Mouse (Mus musculus) testis, adult 2 months (tissue): ENCODE measurements around the gene Mccc2. TPM values are rescaled to one million over a fixed set of nuclear protein-coding genes. Genes with fewer than 3 reads are reported as not detected.

Experiments used
- H3K27ac ChIP-seq: fragments of 200-500 bp; 2 replicates; pipeline ENCODE4 v1.5.1; 2012; ENCODE audit warnings: low read depth, low read length; ENCODE audit not compliant: control insufficient read depth, insufficient read depth
- H3K27me3 ChIP-seq: fragments of 200-500 bp; 2 replicates; pipeline ENCODE4 v1.6.1; 2012; ENCODE audit warnings: mild to moderate bottlenecking, low read length, moderate library complexity; ENCODE audit not compliant: control insufficient read depth, insufficient read depth
- H3K36me3 ChIP-seq: fragments of 200-500 bp; 2 replicates; pipeline ENCODE4 v1.6.1; 2012; ENCODE audit warnings: mild to moderate bottlenecking, low read length; ENCODE audit not compliant: control insufficient read depth, insufficient read depth
- H3K4me1 ChIP-seq: fragments of 200-500 bp; 2 replicates; pipeline ENCODE4 v1.6.1; 2012; ENCODE audit warnings: low read length; ENCODE audit not compliant: control insufficient read depth, insufficient read depth
- H3K4me3 ChIP-seq: fragments of 200-500 bp; 2 replicates; pipeline ENCODE4 v1.5.1; 2012; ENCODE audit warnings: low read depth, mild to moderate bottlenecking, low read length, moderate library complexity, mixed read lengths; ENCODE audit not compliant: control insufficient read depth
- CTCF ChIP-seq: fragments of 200-500 bp; IDR thresholded peaks from 2 replicates; pipeline ENCODE4 v1.5.1; 2012; ENCODE audit warnings: low read depth, mild to moderate bottlenecking, inconsistent platforms, low read length, moderate library complexity; ENCODE audit not compliant: control insufficient read depth, insufficient read depth, insufficient replicate concordance
- POLR2A ChIP-seq: fragments of 200-500 bp; IDR thresholded peaks from 2 replicates; pipeline ENCODE4 v1.6.1; 2012; ENCODE audit warnings: low read depth, mild to moderate bottlenecking, inconsistent platforms, low read length, moderate library complexity; ENCODE audit not compliant: control insufficient read depth
- polyA plus RNA-seq: library from polyadenylated mRNA; depleted of rRNA; stranded (reverse); fragments of >200 nt; gene quantifications from 2 replicates; pipeline ENCODE4 v1.2.3, GENCODE M21; 2012; rRNA removed

The Mccc2 gene
- polyA plus RNA-seq, 1 experiment = 13.4 TPM

GRCm38 (mm10) chr13:99899670-99900556 is 115.5 kb downstream of the Mccc2 start:
- Histone ChIP-seq H3K27me3 (peaks cover 2% of the 10 kb centered on the region; the same call in 1 of the 2 replicates), H3K27ac (no peak overlapping the region), H3K4me3 (peak overlapping the region; percentile 42), H3K36me3 (no peaks in the 10 kb centered on the region), H3K4me1 (peaks cover 12% of the 10 kb centered on the region)
- TF ChIP-seq CTCF (no peak), POLR2A (no peak)

- no peaks in the 10 kb centered on the region for H3K36me3 ChIP-seq
- no peak overlapping the region for H3K4me3 ChIP-seq
- TF ChIP-seq POLR2A (no peak), CTCF (no peak)
- H3K27ac ChIP-seq = no peak overlapping the region
- H3K4me1 ChIP-seq = peaks cover 12% of the 10 kb centered on the region
- H3K27me3 ChIP-seq = peaks cover 2% of the 10 kb centered on the region; the same call in 1 of the 2 replicates
These were observed 116.6 kb downstream of the Mccc2 start for GRCm38 (mm10) chr13:99898816-99899215.

Other genes starting within 250 kb of the Mccc2 start
- gene Cartpt, start 114.5 kb downstream of the Mccc2 start, polyA plus RNA-seq = 0.10 TPM in 1 of 2 replicates, not detected in the other
- 1.4 and 2.0 TPM in 2 replicates for gene Bdp1, start 88.4 kb upstream of the Mccc2 start, polyA plus RNA-seq
- 618 and 898 TPM in 2 replicates for gene Serf1, start 92.4 kb upstream of the Mccc2 start, polyA plus RNA-seq
- 17.5 and 19.0 TPM in 2 replicates for gene Smn1, start 109.2 kb upstream of the Mccc2 start, polyA plus RNA-seq
- gene Naip2, start 186.5 kb upstream of the Mccc2 start, polyA plus RNA-seq = 0.10 and 0.12 TPM in 2 replicates
- gene Naip5, start 230.7 kb upstream of the Mccc2 start, polyA plus RNA-seq = 0.26 and 0.28 TPM in 2 replicates